Mouse (Mus musculus): ENCODE data around the gene Ntrk1.

- TF ChIP-seq CTCF (IDR thresholded peaks at IDR 0.05 in 2 of 3, conservative IDR thresholded peaks at IDR 0.05 in 1 of 3; ENCODE audit: control insufficient read depth in 1 of 3, insufficient read depth in 1 of 3, low read depth in 2 of 3, low read length in 3 of 3, poor library complexity in 1 of 3, severe bottlenecking in 1 of 3) (no peak), POLR2A (IDR thresholded peaks at IDR 0.05; ENCODE audit: control insufficient read depth in 1 of 2, insufficient read depth in 1 of 2, low read depth in 1 of 2, low read length in 2 of 2, poor library complexity in 1 of 2) (no peak), EP300 (IDR thresholded peaks at IDR 0.05; ENCODE audit: low read depth in 1 of 2, low read length in 2 of 2) (0 out of 4 replicates have a peak, but pooled peaks of 1 of the 2 experiments have one; percentile 13), ELF1 (IDR thresholded peaks at IDR 0.05; ENCODE audit: low read depth, low read length) (no peak), TBP (IDR thresholded peaks at IDR 0.05; ENCODE audit: low read depth, low read length) (no peak), RAD21 (IDR thresholded peaks at IDR 0.05; ENCODE audit: low read depth, low read length) (no peak), ZKSCAN1 (IDR thresholded peaks at IDR 0.05; ENCODE audit: low read depth, low read length) (no peak), MEF2A (IDR thresholded peaks at IDR 0.05; ENCODE audit: extremely low read depth, insufficient replicate concordance, low read depth, low read length, poor library complexity, severe bottlenecking) (no peak), ZMIZ1 (IDR thresholded peaks at IDR 0.05; ENCODE audit: low read depth, low read length) (no peak), USF1 (IDR thresholded peaks at IDR 0.05; ENCODE audit: low read depth, low read length) (no peak), POLR2AphosphoS2 (IDR thresholded peaks at IDR 0.05; ENCODE audit: low read length) (no peak)
Observed at GRCm38 (mm10) chr3:87785156-87785555, 9.8 kb downstream of the Ntrk1 start.
